Mouse (Mus musculus): ENCODE measurements at regions not wholly inside any gene's neighbourhood (a gene's known extent, or its start where the extent isn't known, plus 50 kb on each side); places are given as distances from the start of the nearest gene placed in this dataset.

- Histone ChIP-seq H3K4me1 (ENCODE audit: control insufficient read depth, insufficient read depth, low read length) (no peaks in the 10 kb centered on the region), H3K4me2 (ENCODE audit: low read depth, low read length) (no peak overlapping the region), H3K27ac (ENCODE audit: low read depth, low read length) (no peak overlapping the region), H3K4me3 (ENCODE audit: low read depth, low read length) (no peak overlapping the region), H3K27me3 (ENCODE audit: control insufficient read depth, insufficient read depth, low read length) (no peaks in the 10 kb centered on the region), H3K36me3 (ENCODE audit: control insufficient read depth, insufficient read depth, low read length) (no peaks in the 10 kb centered on the region), H3K9ac (replicated peaks; ENCODE audit: low read depth, low read length) (no peak overlapping the region), H3K9me3 (ENCODE audit: control insufficient read depth, low read length) (no peaks in the 10 kb centered on the region)
- ATAC-seq (ENCODE audit: low read depth) = no peak
- 96% methylated on average over 6 of the region's 6 CpGs for WGBS
These were observed 613.9 kb upstream of the 2610301B20Rik start for GRCm38 (mm10) chr4:10260351-10260750.

GRCm38 (mm10) chr4:10265942-10266341 is 608.4 kb upstream of the 2610301B20Rik start:
- 96% methylated on average over 2 of the region's 2 CpGs for WGBS
- H3K27me3 ChIP-seq (ENCODE audit: control insufficient read depth, insufficient read depth, low read length) = no peaks in the 10 kb centered on the region
- H3K9ac ChIP-seq (replicated peaks; ENCODE audit: low read depth, low read length) = no peak overlapping the region
- no peak for ATAC-seq (ENCODE audit: low read depth)
- H3K27ac ChIP-seq (ENCODE audit: low read depth, low read length) = no peak overlapping the region
- H3K9me3 ChIP-seq (ENCODE audit: control insufficient read depth, low read length) = no peaks in the 10 kb centered on the region
- no peaks in the 10 kb centered on the region for H3K36me3 ChIP-seq (ENCODE audit: control insufficient read depth, insufficient read depth, low read length)
- H3K4me2 ChIP-seq (ENCODE audit: low read depth, low read length) = no peak overlapping the region
- no peaks in the 10 kb centered on the region for H3K4me1 ChIP-seq (ENCODE audit: control insufficient read depth, insufficient read depth, low read length)
- no peak overlapping the region for H3K4me3 ChIP-seq (ENCODE audit: low read depth, low read length)

GRCm38 (mm10) chr4:10285562-10285961 is 588.7 kb upstream of the 2610301B20Rik start:
- H3K4me2 ChIP-seq (ENCODE audit: low read depth, low read length) = no peak overlapping the region
- H3K4me3 ChIP-seq (ENCODE audit: low read depth, low read length) = no peak overlapping the region
- no peaks in the 10 kb centered on the region for H3K27me3 ChIP-seq (ENCODE audit: control insufficient read depth, insufficient read depth, low read length)
- no peaks in the 10 kb centered on the region for H3K36me3 ChIP-seq (ENCODE audit: control insufficient read depth, insufficient read depth, low read length)
- H3K9ac ChIP-seq (replicated peaks; ENCODE audit: low read depth, low read length) = no peak overlapping the region
- ATAC-seq (ENCODE audit: low read depth) = no peak
- no peaks in the 10 kb centered on the region for H3K4me1 ChIP-seq (ENCODE audit: control insufficient read depth, insufficient read depth, low read length)
- WGBS = 67% methylated on average over 2 of the region's 2 CpGs
- no peaks in the 10 kb centered on the region for H3K9me3 ChIP-seq (ENCODE audit: control insufficient read depth, low read length)
- no peak overlapping the region for H3K27ac ChIP-seq (ENCODE audit: low read depth, low read length)

DNA sequence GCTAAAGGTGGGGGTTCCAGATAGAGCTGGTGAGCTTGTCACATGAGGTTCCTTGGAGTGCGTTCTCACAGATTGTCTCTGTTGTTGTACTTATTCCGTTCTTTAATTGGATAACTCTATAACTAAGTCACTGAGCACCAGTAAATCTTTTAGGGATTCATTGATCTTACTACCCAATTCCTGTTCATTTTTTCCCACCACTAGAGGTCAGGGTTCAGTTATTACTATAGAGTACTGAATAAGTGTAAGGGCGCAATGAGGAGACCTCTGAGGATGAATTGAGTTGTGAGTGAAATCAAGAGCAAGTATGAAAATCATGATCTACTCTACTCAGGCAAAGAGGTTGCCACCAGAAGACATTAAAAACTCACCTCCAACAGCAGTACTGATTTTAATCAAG is 584.0 kb upstream of the 2610301B20Rik start:
- no peak for ATAC-seq (ENCODE audit: low read depth)
- Histone ChIP-seq H3K9me3 (ENCODE audit: control insufficient read depth, low read length) (no peaks in the 10 kb centered on the region), H3K36me3 (ENCODE audit: control insufficient read depth, insufficient read depth, low read length) (no peaks in the 10 kb centered on the region), H3K9ac (replicated peaks; ENCODE audit: low read depth, low read length) (no peak overlapping the region), H3K4me1 (ENCODE audit: control insufficient read depth, insufficient read depth, low read length) (no peaks in the 10 kb centered on the region), H3K27me3 (ENCODE audit: control insufficient read depth, insufficient read depth, low read length) (no peaks in the 10 kb centered on the region), H3K4me2 (ENCODE audit: low read depth, low read length) (no peak overlapping the region), H3K4me3 (ENCODE audit: low read depth, low read length) (no peak overlapping the region), H3K27ac (ENCODE audit: low read depth, low read length) (no peak overlapping the region)
- WGBS = 78% methylated on average over 3 of the region's 3 CpGs

- no peak overlapping the region for H3K4me2 ChIP-seq (ENCODE audit: low read depth, low read length)
- no peak overlapping the region for H3K27ac ChIP-seq (ENCODE audit: low read depth, low read length)
- no peak for ATAC-seq (ENCODE audit: low read depth)
- no peaks in the 10 kb centered on the region for H3K4me1 ChIP-seq (ENCODE audit: control insufficient read depth, insufficient read depth, low read length)
- no peaks in the 10 kb centered on the region for H3K27me3 ChIP-seq (ENCODE audit: control insufficient read depth, insufficient read depth, low read length)
- WGBS = 92% methylated on average over 4 of the region's 4 CpGs
- H3K4me3 ChIP-seq (ENCODE audit: low read depth, low read length) = no peak overlapping the region
- no peak overlapping the region for H3K9ac ChIP-seq (replicated peaks; ENCODE audit: low read depth, low read length)
- no peaks in the 10 kb centered on the region for H3K9me3 ChIP-seq (ENCODE audit: control insufficient read depth, low read length)
- no peaks in the 10 kb centered on the region for H3K36me3 ChIP-seq (ENCODE audit: control insufficient read depth, insufficient read depth, low read length)
These were observed 579.2 kb upstream of the 2610301B20Rik start for GRCm38 (mm10) chr4:10295012-10295530.

DNA sequence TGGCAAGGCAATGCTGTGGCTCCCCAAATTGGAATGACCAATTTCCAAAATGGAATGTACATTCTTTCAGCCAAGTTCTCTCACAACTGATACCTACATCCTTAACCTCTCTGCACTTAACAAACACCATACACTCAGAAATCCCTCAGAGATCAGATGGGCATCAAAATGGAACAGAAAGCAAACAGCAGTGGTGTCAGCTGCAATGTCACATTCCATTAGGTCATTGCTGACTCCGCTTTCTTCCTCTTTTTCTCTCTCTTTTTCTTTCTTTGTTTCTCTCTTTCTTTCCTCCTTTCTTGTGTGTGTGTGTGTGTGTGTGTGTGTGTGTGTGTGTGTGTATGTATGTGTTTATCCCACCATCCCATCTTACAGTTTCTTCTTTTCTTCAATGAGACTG is 578.1 kb upstream of the 2610301B20Rik start:
- H3K9ac ChIP-seq (replicated peaks; ENCODE audit: low read depth, low read length) = no peak overlapping the region
- no peak for ATAC-seq (ENCODE audit: low read depth)
- no peaks in the 10 kb centered on the region for H3K36me3 ChIP-seq (ENCODE audit: control insufficient read depth, insufficient read depth, low read length)
- H3K4me3 ChIP-seq (ENCODE audit: low read depth, low read length) = no peak overlapping the region
- 87% methylated on average over 1 of the region's 1 CpGs for WGBS
- H3K4me2 ChIP-seq (ENCODE audit: low read depth, low read length) = no peak overlapping the region
- no peaks in the 10 kb centered on the region for H3K9me3 ChIP-seq (ENCODE audit: control insufficient read depth, low read length)
- no peak overlapping the region for H3K27ac ChIP-seq (ENCODE audit: low read depth, low read length)
- H3K4me1 ChIP-seq (ENCODE audit: control insufficient read depth, insufficient read depth, low read length) = no peaks in the 10 kb centered on the region
- H3K27me3 ChIP-seq (ENCODE audit: control insufficient read depth, insufficient read depth, low read length) = no peaks in the 10 kb centered on the region

GRCm38 (mm10) chr4:10311886-10312285 is 562.4 kb upstream of the 2610301B20Rik start:
- no peaks in the 10 kb centered on the region for H3K9me3 ChIP-seq (ENCODE audit: control insufficient read depth, low read length)
- H3K36me3 ChIP-seq (ENCODE audit: control insufficient read depth, insufficient read depth, low read length) = no peaks in the 10 kb centered on the region
- no peak overlapping the region for H3K4me2 ChIP-seq (ENCODE audit: low read depth, low read length)
- no peaks in the 10 kb centered on the region for H3K27me3 ChIP-seq (ENCODE audit: control insufficient read depth, insufficient read depth, low read length)
- no peaks in the 10 kb centered on the region for H3K4me1 ChIP-seq (ENCODE audit: control insufficient read depth, insufficient read depth, low read length)
- H3K27ac ChIP-seq (ENCODE audit: low read depth, low read length) = no peak overlapping the region
- no peak for ATAC-seq (ENCODE audit: low read depth)
- H3K9ac ChIP-seq (replicated peaks; ENCODE audit: low read depth, low read length) = no peak overlapping the region
- 71% methylated on average over 5 of the region's 5 CpGs for WGBS
- no peak overlapping the region for H3K4me3 ChIP-seq (ENCODE audit: low read depth, low read length)

DNA sequence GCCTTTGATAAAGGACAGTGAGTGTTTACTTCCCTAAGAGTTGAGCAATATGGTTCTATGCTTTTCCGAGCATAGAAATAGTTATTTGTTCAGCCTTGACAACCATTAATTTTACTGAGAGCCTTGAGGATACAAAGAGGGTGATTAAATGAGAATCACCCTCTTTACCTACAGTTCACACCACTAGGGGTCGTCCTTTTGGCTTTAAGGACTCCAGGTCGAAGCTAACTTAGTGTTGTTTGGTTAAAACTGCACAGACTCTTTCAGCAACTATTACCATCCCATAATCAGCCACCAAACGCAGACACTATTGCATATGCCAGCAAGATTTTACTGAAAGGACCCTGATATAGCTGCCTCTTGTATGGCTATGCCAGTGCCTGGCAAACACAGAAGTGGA is 559.2 kb upstream of the 2610301B20Rik start:
- 73% methylated on average over 4 of the region's 4 CpGs for WGBS
- H3K4me1 ChIP-seq (ENCODE audit: control insufficient read depth, insufficient read depth, low read length) = no peaks in the 10 kb centered on the region
- H3K9me3 ChIP-seq (ENCODE audit: control insufficient read depth, low read length) = no peaks in the 10 kb centered on the region
- no peak overlapping the region for H3K9ac ChIP-seq (replicated peaks; ENCODE audit: low read depth, low read length)
- no peak for ATAC-seq (ENCODE audit: low read depth)
- H3K27ac ChIP-seq (ENCODE audit: low read depth, low read length) = no peak overlapping the region
- H3K4me3 ChIP-seq (ENCODE audit: low read depth, low read length) = no peak overlapping the region
- H3K36me3 ChIP-seq (ENCODE audit: control insufficient read depth, insufficient read depth, low read length) = no peaks in the 10 kb centered on the region
- H3K4me2 ChIP-seq (ENCODE audit: low read depth, low read length) = no peak overlapping the region
- H3K27me3 ChIP-seq (ENCODE audit: control insufficient read depth, insufficient read depth, low read length) = no peaks in the 10 kb centered on the region

DNA sequence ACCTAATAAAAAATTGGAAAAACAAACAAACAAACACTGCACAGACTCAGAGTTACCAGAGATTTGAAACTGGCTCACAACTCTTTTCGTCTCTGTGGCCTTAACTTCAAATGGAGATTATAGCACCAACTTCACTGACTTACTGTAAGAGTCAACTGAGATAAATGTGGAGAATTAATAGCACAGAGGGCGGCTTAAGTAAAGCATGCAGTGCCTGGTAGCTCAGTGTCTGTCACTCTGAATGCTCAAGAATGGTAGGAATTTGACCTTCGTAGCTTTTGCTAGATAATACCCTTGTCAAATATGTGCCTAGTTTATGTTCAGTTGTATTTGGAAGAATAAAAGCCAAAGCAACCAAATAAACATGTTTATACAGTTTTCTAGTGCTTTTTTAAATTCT is 558.4 kb upstream of the 2610301B20Rik start:
- WGBS = 78% methylated on average over 3 of the region's 3 CpGs
- H3K27me3 ChIP-seq (ENCODE audit: control insufficient read depth, insufficient read depth, low read length) = no peaks in the 10 kb centered on the region
- no peak overlapping the region for H3K4me3 ChIP-seq (ENCODE audit: low read depth, low read length)
- H3K36me3 ChIP-seq (ENCODE audit: control insufficient read depth, insufficient read depth, low read length) = no peaks in the 10 kb centered on the region
- no peak overlapping the region for H3K27ac ChIP-seq (ENCODE audit: low read depth, low read length)
- no peak for ATAC-seq (ENCODE audit: low read depth)
- no peaks in the 10 kb centered on the region for H3K4me1 ChIP-seq (ENCODE audit: control insufficient read depth, insufficient read depth, low read length)
- H3K4me2 ChIP-seq (ENCODE audit: low read depth, low read length) = no peak overlapping the region
- H3K9me3 ChIP-seq (ENCODE audit: control insufficient read depth, low read length) = no peaks in the 10 kb centered on the region
- no peak overlapping the region for H3K9ac ChIP-seq (replicated peaks; ENCODE audit: low read depth, low read length)

- no peak overlapping the region for H3K9ac ChIP-seq (replicated peaks; ENCODE audit: low read depth, low read length)
- H3K36me3 ChIP-seq (ENCODE audit: control insufficient read depth, insufficient read depth, low read length) = no peaks in the 10 kb centered on the region
- 75% methylated on average over 2 of the region's 2 CpGs for WGBS
- no peak for ATAC-seq (ENCODE audit: low read depth)
- H3K27me3 ChIP-seq (ENCODE audit: control insufficient read depth, insufficient read depth, low read length) = no peaks in the 10 kb centered on the region
- no peaks in the 10 kb centered on the region for H3K4me1 ChIP-seq (ENCODE audit: control insufficient read depth, insufficient read depth, low read length)
- H3K27ac ChIP-seq (ENCODE audit: low read depth, low read length) = no peak overlapping the region
- no peak overlapping the region for H3K4me2 ChIP-seq (ENCODE audit: low read depth, low read length)
- H3K9me3 ChIP-seq (ENCODE audit: control insufficient read depth, low read length) = no peaks in the 10 kb centered on the region
- no peak overlapping the region for H3K4me3 ChIP-seq (ENCODE audit: low read depth, low read length)
These were observed 530.2 kb upstream of the 2610301B20Rik start for GRCm38 (mm10) chr4:10344147-10344546.
